Mouse (Mus musculus) left cerebral cortex, postnatal 4 days (tissue): ENCODE results near the gene Ciao2b. TPM values are rescaled to one million over a fixed set of nuclear protein-coding genes. Genes with fewer than 3 reads are reported as not detected.

Source experiments
- DNase-seq: peaks from one replicate; pipeline ENCODE4 v3.0.0-alpha.2; 2022
- intact Hi-C: fragments of 180-260 bp; cut with DNase I; formaldehyde crosslinking; loops from one replicate; pipeline ENCODE4 v1.15.1; 2025
- total RNA-seq, 2 experiments: library from RNA; stranded (reverse); gene quantifications; 2 replicates each; pipeline ENCODE4 v1.2.3; 2021

Gene Ciao2b
- total RNA-seq, 2 experiments from 2014 or later: 34.7 to 39.2 TPM

DNA sequence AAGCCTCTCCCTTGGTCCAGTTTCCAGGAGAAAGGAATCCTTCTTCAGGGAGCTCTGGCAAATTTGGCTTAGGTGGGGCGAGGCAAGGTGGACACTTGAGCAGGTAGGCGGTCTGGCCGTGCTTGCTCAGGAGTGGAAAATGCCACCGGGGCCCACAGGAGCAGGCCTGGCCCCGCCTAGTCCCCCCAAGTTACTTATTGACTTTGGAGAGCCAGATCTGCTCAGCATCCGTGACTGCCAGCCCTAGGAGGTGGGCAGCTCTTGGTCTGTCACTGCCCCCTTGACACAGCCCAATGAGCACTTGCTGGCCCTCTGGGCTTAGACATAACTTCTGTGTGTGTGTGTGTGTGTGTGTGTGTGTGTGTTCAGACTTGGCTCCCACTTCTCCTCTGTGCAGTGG is 17.6 kb downstream of the Ciao2b start, which contains the start of gene Cdh16:
Cdh16 (minus strand) TSS at position 236 of the 400 bp plus-strand sequence.
- intact Hi-C loops: no loop called here
- DNase-seq: no peak

- intact Hi-C loops: no loop called here
Measured at GRCm38 (mm10) chr8:104620765-104621164, 21.0 kb downstream of the Ciao2b start.

GRCm38 (mm10) chr8:104613119-104613518 is 28.6 kb downstream of the Ciao2b start:
- no peak for DNase-seq
- intact Hi-C loops: no loop called here

More at GRCm38 (mm10) chr8:104620765-104621164, 21.0 kb downstream of the Ciao2b start:
- no peak for DNase-seq

DNA sequence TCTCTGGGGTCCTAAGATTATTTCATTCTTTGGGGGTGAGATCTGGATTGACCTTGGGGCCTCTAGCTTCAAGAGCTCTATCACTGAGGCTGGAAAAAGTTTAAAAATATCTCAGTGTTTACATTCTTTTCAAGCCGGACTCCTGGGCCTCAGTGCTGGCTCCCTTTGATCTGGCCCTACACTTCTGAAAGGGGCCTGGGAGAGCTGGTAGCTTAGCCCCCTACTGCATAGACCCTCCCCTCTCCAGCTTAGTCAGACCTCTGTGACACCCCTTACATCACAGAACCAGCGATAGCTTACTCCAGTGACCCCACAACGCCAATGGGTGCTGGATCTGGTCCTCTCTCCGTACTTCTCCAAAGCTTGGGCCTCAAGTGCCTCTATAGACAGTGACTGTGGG is 30.2 kb downstream of the Ciao2b start:
- intact Hi-C loops: no loop called here
- DNase-seq: no peak

- peak; percentile 66 for DNase-seq
- intact Hi-C loops: no loop called here
Measured at GRCm38 (mm10) chr8:104610185-104610766, 31.5 kb downstream of the Ciao2b start.

- intact Hi-C loops: no loop called here
- peak; percentile 41 for DNase-seq
Measured at GRCm38 (mm10) chr8:104609222-104609621, 32.5 kb downstream of the Ciao2b start.

DNA sequence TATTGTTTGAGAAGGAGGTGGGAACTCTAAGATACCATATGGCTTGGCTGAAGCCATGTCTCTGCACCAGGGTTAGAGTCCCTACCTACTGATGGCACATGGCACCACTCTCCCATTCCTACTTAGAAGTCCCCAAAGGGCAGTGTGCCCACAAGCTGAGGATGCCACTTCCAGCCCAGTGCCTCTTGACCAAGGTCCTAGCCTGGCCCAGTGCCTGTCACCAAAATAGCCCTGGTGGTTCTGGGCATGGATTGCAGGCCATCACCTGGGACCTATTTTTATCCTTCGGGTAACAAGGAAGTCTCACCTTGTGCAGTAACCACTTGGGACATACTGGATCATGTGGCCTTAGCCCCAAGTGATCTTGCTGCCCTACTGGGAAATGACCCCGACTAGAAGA is 33.8 kb downstream of the Ciao2b start:
- no peak for DNase-seq
- intact Hi-C loops: no loop called here

DNA sequence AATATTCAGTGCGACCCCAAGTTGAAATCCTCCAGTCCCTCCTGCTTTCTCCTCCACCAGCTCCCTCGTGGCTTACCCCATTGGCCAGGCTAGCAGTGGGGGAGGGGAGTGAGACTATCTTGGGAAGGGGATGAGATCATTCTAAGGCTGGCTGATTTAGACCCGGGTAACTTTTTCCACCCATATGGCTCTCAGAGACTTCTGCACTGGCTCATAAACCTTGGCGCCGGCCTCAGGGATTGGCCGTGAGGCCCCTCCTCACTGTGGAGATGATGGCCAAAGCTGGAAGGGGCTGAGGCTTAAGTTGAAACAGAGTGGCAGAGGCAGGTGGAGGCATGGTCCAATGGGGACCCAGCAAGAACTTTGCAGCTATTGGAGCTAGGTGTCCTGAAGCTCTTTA is 35.4 kb downstream of the Ciao2b start:
- intact Hi-C loops: no loop called here
- DNase-seq: no peak

DNA sequence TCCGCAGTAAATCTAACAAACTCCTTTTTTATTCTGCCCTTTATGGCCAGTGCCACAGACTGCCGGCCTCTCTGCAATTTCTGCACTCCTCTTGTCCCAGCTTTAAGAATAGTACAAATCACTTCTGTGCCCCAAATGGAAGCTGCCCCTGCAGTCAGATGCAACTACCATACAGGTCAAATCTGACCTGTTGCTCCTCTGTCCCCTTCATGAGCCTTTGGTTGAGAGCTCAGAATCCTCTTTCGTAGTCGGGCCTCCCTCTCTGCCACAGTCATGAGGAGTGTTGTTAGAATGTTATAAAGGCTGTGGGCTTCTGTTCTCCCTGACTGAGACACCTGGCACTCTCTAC is 38.5 kb downstream of the Ciao2b start:
- DNase-seq: no peak
- intact Hi-C loops: no loop called here

GRCm38 (mm10) chr8:104602468-104603244 is 39.1 kb downstream of the Ciao2b start:
- peak; percentile 88 for DNase-seq
- intact Hi-C loops: no loop called here

DNA sequence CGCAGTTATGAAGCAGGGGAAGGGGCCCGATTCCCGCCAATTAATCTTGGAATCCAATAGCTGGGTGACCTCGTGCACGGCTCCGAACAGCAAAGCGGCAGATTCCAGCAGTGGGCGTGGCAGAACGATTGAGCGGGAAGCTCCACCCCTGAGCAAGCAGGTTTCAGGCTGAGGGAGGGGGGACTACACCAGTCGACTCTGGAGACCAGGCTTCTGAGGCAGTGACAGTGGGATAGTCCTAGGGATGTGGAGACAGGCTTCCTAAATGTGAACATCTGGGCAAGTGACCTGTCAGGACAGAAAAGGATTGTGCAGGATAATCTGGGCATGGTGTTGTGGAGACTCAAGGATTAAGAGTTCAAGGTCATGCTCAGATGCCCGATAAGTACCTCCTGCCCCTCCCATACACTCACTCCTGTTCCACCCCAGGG is 39.8 kb downstream of the Ciao2b start:
- DNase-seq: no peak
- intact Hi-C loops: no loop called here

DNA sequence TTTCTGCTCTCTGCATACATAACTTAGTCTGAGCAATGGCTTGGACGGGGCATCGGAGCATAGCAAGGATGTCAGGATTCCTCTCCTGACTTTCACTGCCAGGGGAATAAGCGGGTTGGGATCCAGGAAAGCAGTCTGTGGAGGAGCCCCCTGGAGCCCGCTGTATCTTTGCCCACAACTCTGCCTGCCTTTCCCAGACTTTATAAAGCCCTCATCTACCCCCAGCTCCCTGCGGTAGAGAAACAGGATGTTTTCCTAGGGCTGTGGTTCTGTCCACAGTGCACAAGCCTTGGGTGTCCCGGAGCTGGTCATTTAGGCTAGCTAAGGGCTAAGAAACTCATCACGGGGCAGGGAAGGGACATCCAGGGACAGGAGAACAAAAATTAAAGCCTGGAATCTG is 40.4 kb downstream of the Ciao2b start:
- intact Hi-C loops: no loop called here
- no peak for DNase-seq

DNA sequence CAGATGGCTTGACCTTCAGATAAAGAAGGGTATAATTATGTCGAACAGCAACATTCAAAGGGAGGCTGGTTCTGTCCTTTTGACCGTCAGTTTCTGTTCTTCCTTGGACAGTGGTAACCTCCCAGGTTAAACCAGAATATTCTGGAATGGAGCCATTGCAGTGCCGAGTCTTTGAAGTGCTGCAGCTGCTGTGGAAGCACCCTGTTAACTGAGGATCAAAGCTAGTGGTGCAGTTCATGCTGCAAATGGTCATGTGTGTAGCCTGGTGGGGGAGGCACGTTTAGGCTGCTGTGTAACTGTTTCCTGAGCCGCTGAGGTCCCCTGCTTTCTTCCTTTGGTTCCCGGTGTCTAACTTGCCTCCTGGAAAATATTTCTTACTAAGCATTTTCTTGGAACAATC is 43.3 kb downstream of the Ciao2b start:
- intact Hi-C loops: no loop called here
- no peak for DNase-seq

- DNase-seq: no peak
- intact Hi-C loops: no loop called here
Measured at GRCm38 (mm10) chr8:104597656-104598055, 44.1 kb downstream of the Ciao2b start.

DNA sequence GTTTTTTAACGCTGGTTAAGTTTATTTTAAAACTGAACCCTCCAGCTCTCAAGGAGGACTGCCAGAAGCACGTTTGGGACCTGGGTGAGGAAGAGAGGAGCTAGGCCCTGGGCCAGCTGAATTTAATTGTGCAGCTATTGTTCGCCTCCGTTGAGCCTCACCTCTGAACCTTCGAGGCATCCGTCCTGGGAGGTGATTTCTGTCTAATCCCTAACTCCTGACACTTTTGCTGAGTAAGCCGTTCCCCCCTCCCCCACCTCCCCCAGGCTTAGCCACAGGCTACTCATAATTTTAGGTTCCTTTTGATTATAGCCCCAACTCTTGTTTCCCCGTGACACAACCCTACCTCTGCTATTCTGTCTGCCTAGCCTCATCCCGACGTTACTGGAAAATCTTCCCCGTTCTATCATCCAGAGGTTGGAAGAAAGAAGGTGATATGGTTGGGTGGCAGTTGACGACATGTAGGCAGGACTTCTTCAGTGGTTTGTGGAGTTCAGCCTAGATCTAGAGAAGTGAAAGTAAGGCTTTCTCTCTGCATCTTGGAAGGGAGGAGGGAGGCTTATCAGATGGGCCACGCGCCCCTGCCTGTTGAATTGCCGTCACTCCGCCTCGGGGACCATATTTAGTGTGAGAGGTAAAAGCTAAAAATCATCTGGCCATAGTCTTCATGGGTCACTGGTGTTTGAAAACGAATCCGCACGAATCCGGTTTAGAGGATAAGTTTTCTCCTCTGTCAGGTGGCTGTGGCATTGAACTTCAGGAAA is 45.8 kb downstream of the Ciao2b start:
- intact Hi-C loops: no loop called here

DNA sequence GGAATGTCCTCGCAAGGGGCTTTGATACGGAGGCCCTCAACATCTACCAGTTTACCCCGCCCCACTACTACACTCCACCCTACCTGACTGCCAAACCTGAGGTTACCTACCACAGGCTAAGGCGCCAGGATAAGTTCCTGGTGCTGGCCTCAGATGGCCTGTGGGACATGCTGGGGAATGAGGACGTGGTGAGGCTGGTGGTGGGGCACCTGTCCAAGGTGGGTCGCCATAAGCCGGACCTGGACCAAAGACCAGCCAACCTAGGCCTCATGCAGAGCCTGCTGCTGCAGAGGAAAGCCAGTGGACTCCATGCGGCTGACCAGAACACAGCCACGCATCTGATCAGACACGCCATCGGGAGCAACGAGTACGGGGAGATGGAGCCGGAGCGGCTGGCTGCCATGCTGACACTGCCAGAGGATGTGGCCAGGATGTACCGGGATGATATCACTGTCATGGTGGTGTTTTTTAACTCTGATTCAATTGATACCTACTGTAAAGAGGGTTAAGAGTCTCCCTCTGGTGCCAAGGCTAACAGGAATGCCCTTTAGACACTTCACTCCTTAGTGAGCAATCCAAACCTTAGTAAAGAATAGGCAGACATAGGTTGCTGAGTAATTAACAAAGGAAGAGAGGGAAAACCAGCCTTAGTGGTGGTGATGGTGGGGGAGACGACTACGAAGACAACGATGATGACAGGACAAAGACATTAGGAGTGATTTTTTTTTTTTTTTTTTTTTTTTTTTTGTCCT is 47.0 kb downstream of the Ciao2b start:
- no peak for DNase-seq
- intact Hi-C loops: no loop called here

More for the DNA sequence above, 45.8 kb downstream of the Ciao2b start:
- no peak for DNase-seq

DNA sequence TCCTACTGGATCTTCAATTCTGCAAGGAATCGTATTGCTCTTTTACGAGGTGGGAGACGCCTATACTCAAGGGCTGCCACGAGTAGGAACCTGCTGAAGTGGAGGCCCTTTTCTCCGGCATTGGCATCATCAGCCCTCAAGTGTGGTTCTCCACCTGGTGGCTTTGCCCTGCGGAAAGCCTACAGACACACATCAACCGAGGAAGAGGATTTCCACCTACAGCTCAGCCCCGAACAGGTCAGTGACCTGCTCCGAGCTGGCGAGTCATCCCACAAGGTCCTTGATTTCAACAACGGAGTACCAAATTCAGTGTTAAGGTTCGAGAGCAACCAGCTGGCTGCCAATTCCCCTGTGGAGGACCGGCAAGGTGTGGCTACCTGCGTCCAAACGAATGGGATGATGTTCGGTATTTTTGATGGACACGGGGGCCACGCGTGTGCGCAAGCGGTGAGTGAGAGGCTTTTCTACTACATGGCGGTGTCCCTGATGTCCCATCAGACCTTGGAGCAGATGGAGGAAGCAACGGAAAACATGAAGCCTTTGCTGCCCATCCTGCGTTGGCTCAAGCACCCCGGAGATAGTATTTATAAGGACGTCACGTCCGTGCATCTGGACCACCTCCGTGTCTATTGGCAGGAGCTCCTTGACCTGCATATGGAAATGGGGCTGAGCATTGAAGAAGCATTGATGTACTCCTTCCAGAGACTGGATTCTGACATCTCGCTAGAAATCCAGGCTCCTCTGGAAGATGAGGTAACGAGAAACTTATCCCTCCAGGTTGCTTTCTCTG is 48.0 kb downstream of the Ciao2b start:
- intact Hi-C loops: no loop called here
- DNase-seq: no peak

- intact Hi-C loops: no loop called here
- DNase-seq: no peak
Measured at GRCm38 (mm10) chr8:104592566-104592965, 49.2 kb downstream of the Ciao2b start.

DNA sequence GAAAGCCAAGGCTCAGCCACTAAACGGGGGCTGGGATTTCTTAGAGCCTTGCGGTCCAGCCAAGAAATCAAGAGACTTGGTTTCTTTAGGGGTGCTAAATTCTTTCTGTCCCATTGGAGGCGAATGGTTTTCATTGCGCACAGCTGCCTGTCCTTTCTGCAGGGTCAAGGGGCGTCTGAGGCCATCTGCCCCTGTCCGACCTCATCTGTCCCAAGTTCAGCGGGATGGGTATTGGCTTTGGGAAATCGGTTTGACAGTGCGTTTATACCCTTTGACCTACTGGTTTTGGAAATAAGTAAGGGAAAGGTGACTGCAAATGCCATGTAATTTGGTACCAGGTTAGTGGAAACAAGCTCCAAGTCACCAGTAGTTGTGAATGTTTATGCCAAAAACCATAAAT is 49.9 kb downstream of the Ciao2b start:
- intact Hi-C loops: no loop called here
- DNase-seq: no peak

DNA sequence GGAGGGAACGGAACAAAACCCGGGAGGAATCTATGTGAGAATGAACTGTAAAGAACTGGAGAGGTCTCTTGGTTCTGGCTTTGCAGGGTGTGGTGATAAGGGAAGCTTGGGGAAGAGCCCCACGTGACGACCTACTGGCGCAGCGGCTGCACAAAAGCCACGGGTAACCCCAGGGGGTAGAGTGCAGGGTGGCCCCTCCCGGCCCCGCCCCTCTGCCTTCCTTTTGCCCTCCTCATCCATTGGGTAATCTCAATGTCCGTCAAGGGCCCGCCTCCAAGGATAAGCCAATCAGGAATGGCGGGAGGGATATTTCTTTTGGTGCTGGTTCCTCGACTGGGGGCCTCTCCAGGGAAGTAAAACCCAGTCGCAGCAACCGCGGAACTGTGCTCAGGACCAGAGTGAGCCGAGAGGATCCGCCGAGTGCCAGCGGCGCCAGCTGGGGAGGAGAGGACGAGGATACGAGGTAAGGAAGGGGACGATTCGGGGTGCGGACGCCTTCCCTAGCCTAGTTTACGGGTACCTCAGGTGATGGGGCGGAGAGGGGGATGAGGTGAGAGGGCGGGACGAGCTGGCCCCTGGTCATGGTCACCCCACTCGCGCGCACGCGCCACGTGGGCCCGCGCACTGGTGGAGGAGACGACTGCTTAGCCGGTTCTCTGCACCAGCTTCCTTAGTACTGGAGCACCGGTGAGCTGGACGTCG is 50.5 kb downstream of the Ciao2b start, which contains the start of gene Pdp2:
Pdp2 (plus strand) TSS at position 319 of the 702 bp plus-strand sequence.
- DNase-seq: peak; percentile 94

More for the DNA sequence above, 50.5 kb downstream of the Ciao2b start, which contains the start of gene Pdp2:
- intact Hi-C loops: no loop called here
